Mouse (Mus musculus) liver, adult 2 months (tissue): ENCODE results near the gene Ccdc121. TPM values are rescaled to one million over a fixed set of nuclear protein-coding genes. Genes with fewer than 3 reads are reported as not detected.
"Not testable (repeated sequence)": the region's sequence is repeated elsewhere in the genome, so short reads cannot be mapped to it uniquely, and the experiment has no call there.

Experiments
- DNase-seq: peaks from one replicate; pipeline ENCODE4 v3.0.0-alpha.2; 2011; ENCODE audit warnings: low read depth, low spot score; ENCODE audit errors: extremely low read depth
- H3K27ac ChIP-seq: fragments of 200-500 bp; replicated peaks from 2 replicates; pipeline ENCODE4 v1.5.1; 2012; ENCODE audit warnings: low read depth, mild to moderate bottlenecking, control low read depth, inconsistent platforms, low read length; ENCODE audit not compliant: insufficient read depth
- H3K27me3 ChIP-seq: fragments of 200-500 bp; 2 replicates; pipeline ENCODE4 v1.6.1; 2012; ENCODE audit warnings: mild to moderate bottlenecking, moderate library complexity, low read length, inconsistent platforms; ENCODE audit not compliant: control insufficient read depth, insufficient read depth
- H3K36me3 ChIP-seq: fragments of 200-500 bp; 2 replicates; pipeline ENCODE4 v1.6.1; 2012; ENCODE audit warnings: low read length, inconsistent platforms; ENCODE audit not compliant: control insufficient read depth, insufficient read depth
- H3K4me1 ChIP-seq: fragments of 200-500 bp; 2 replicates; pipeline ENCODE4 v1.6.1; 2011; ENCODE audit warnings: low read length; ENCODE audit not compliant: control insufficient read depth, insufficient read depth
- H3K4me3 ChIP-seq: fragments of 200-500 bp; 2 replicates; pipeline ENCODE4 v1.5.1; 2011; ENCODE audit warnings: low read depth, mild to moderate bottlenecking, control low read depth, low read length, moderate library complexity; ENCODE audit not compliant: insufficient read depth
- H3K79me2 ChIP-seq: fragments of 200-500 bp; 2 replicates; pipeline ENCODE4 v1.6.1; 2012; ENCODE audit warnings: inconsistent platforms, mild to moderate bottlenecking, low read length, moderate library complexity; ENCODE audit not compliant: control insufficient read depth, insufficient read depth
- H3K9ac ChIP-seq: fragments of 200-500 bp; 2 replicates; pipeline ENCODE4 v1.6.1; 2012; ENCODE audit warnings: low read depth, mild to moderate bottlenecking, control low read depth, inconsistent platforms, low read length
- CTCF ChIP-seq: fragments of 200-500 bp; IDR thresholded peaks from 2 replicates; pipeline ENCODE4 v1.5.1; 2011; ENCODE audit warnings: low read depth, low read length, control low read depth
- POLR2A ChIP-seq: fragments of 200-500 bp; IDR thresholded peaks from 2 replicates; pipeline ENCODE4 v1.6.1; 2011; ENCODE audit warnings: low read length, control low read depth; ENCODE audit not compliant: insufficient read depth; ENCODE audit errors: extremely low read depth
- WGBS: fragments of 180-500 bp; shearing (Covaris S2); methylation state at CpG from one replicate; pipeline ENCODE4 v1.1.7; 2018; 5-methylcytosine and 5-hydroxymethylcytosine counted together
- polyA plus RNA-seq: library from polyadenylated mRNA; depleted of rRNA; stranded (reverse); fragments of >200 nt; gene quantifications from 2 replicates; pipeline ENCODE4 v1.2.3, GENCODE M21; 2012
- total RNA-seq: library from RNA; depleted of rRNA; stranded (reverse); fragments of >200 nt; gene quantifications from 2 replicates; pipeline ENCODE4 v1.2.3, GENCODE M21; 2014

Ccdc121 gene
- total and polyA plus RNA-seq, 2 experiments = not detected

- no peak for DNase-seq
- no peak for TF ChIP-seq CTCF
- TF ChIP-seq POLR2A = no peak
- no peaks in the 10 kb centered on the region for H3K4me1 ChIP-seq
These were observed 6.8 kb upstream of the Ccdc121 start for GRCm38 (mm10) chr1:181518046-181518445.

GRCm38 (mm10) chr1:181512430-181513129 is 1.3 kb upstream of the Ccdc121 start:
- Histone ChIP-seq H3K27me3 (no peaks in the 10 kb centered on the region), H3K27ac (no peak overlapping the region), H3K9ac (no peak overlapping the region), H3K79me2 (no peaks in the 10 kb centered on the region), H3K4me3 (no peak overlapping the region), H3K4me1 (no peaks in the 10 kb centered on the region), H3K36me3 (no peaks in the 10 kb centered on the region)
- TF ChIP-seq CTCF = no peak
- no peak for TF ChIP-seq POLR2A
- no peak for DNase-seq
- 85% methylated on average over 15 of the region's 15 CpGs for WGBS

More at GRCm38 (mm10) chr1:181518046-181518445, 6.8 kb upstream of the Ccdc121 start:
- Histone ChIP-seq H3K36me3 (no peaks in the 10 kb centered on the region), H3K79me2 (no peaks in the 10 kb centered on the region), H3K4me3 (no peak overlapping the region), H3K27ac (no peak overlapping the region), H3K9ac (no peak overlapping the region), H3K27me3 (no peaks in the 10 kb centered on the region)
- 86% methylated on average over 9 of the region's 9 CpGs for WGBS

DNA sequence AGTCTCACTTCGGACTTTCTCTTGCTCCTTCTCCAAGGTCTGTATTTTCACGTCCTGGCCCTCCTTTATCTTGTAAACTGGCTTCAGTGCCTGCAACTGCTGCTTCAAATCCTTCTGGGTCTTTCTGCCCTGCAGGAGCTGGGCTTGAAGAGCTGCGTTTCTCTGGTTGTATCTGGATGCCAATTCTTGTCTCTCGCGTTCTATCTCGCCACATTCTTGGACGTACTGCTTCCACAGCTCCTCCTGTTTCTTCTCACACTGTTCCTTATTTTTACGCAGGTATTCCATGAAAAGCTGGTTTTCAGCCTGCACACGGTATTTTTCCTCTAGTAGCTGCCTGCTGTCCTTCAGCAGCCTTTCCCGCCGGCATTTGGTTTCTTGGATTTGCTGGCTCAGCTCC is 396 bp downstream of the Ccdc121 start:
- H3K4me1 ChIP-seq, DNase-seq, H3K79me2 ChIP-seq, H3K27ac ChIP-seq, H3K36me3 ChIP-seq, H3K4me3 ChIP-seq, H3K27me3 ChIP-seq, H3K9ac ChIP-seq: not testable (repeated sequence)
- 76% methylated on average over 11 of the region's 11 CpGs for WGBS

DNA sequence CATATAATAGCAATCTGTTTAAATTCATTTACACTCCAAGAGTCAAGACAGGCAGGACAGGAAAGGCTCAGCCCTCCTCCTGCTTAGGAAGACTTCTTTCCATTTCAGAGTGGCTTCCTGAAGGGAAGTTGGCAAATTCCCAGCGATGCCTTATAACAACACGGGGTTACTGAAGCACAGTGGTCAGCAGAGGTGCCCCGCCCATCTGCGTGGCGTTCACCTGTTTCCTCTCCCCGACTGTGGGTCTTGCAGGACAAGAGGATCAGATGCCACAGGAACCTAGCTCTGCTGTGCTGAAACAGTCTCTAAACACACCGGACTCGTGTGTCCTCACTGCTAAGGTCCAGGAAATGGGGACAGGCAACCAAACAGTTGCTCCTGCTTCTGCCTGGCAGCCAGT is 5.9 kb downstream of the Ccdc121 start:
- Histone ChIP-seq H3K27me3 (no peaks in the 10 kb centered on the region), H3K4me3 (no peak overlapping the region), H3K79me2 (no peaks in the 10 kb centered on the region), H3K27ac (no peak overlapping the region), H3K36me3 (no peaks in the 10 kb centered on the region), H3K4me1 (no peaks in the 10 kb centered on the region), H3K9ac (no peak overlapping the region)
- DNase-seq = no peak
- WGBS = 38% methylated on average over 8 of the region's 8 CpGs
- TF ChIP-seq POLR2A (no peak), CTCF (no peak)

- Histone ChIP-seq H3K27me3 (no peaks in the 10 kb centered on the region), H3K79me2 (no peaks in the 10 kb centered on the region), H3K4me1 (no peaks in the 10 kb centered on the region), H3K27ac (no peak overlapping the region), H3K36me3 (no peaks in the 10 kb centered on the region), H3K9ac (no peak overlapping the region), H3K4me3 (no peak overlapping the region)
- TF ChIP-seq CTCF (no peak), POLR2A (no peak)
- no peak for DNase-seq
- WGBS = 98% methylated on average over 2 of the region's 2 CpGs
These were observed 7.8 kb downstream of the Ccdc121 start for GRCm38 (mm10) chr1:181503471-181503870.

GRCm38 (mm10) chr1:181484696-181485095 is 26.6 kb downstream of the Ccdc121 start:
- Histone ChIP-seq H3K9ac (no peak overlapping the region), H3K36me3 (no peaks in the 10 kb centered on the region), H3K4me1 (no peaks in the 10 kb centered on the region), H3K4me3 (no peak overlapping the region), H3K27me3 (no peaks in the 10 kb centered on the region), H3K79me2 (no peaks in the 10 kb centered on the region), H3K27ac (no peak overlapping the region)
- 79% methylated on average over 5 of the region's 5 CpGs for WGBS
- DNase-seq = no peak
- TF ChIP-seq POLR2A (no peak), CTCF (no peak)
